Mouse (Mus musculus) spleen, adult 2 months (tissue): ENCODE data around the gene Stag1.

Experiments used
- CTCF ChIP-seq: fragments of 200-500 bp; IDR thresholded peaks from 2 replicates; pipeline ENCODE4 v1.5.1; 2011; ENCODE audit warnings: mild to moderate bottlenecking, inconsistent platforms; ENCODE audit not compliant: insufficient read depth, insufficient read length, insufficient replicate concordance; ENCODE audit errors: extremely low read depth
- POLR2A ChIP-seq: fragments of 200-500 bp; IDR thresholded peaks from 2 replicates; pipeline ENCODE4 v1.6.1; 2011; ENCODE audit warnings: low read depth, low read length, inconsistent platforms

DNA sequence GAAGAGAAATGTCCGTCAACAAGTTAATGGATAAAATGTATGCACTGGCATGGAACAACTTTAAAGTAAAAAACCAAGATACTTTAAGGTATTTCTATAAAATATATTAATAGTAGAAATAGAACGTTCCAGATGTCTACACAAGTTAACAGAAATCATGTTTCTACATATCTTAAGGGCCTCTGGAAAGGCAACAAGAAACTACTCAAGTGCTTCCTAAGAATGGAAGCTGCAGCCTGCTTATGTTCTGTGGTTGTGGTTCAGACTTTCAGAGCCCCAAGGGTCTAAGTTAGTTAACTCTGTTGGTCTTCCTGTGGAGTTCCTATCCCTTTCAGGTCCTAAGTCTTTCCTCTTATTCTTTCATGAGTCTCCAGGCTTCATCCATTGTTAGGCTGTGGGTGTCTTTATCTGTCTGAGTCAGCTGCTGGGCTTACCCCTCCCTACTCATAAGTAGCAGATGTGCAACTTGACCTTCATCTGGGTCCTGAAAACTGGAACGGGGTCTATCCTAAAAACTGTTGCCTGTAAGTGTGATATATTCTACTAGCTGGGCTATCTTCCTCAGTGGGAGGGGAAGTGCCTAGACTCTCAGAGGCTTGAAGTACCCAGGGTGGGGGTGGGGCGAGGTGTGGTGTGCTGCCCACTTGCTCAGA lies 138.5 kb downstream of the Stag1 start:
- TF ChIP-seq CTCF (no peak), POLR2A (no peak)
